ENCODE assay signal across 8 mouse cellular contexts in genomic region chr3:94932809-94933564, GRCm38 (mm10). TPM values are rescaled to one million over a fixed set of nuclear protein-coding genes. Genes with fewer than 3 reads are reported as not detected.
DNase-seq lines count a peak whose midpoint lies in the region; ATAC-seq lines count a peak whose summit lies in the region.

Gene Selenbp1 (plus strand): TSS chr3:94933056.

- no peaks in the 10 kb centered on the region for H3K36me3 ChIP-seq in intestine, embryonic 14.5 days (ENCODE audit: control insufficient read depth, insufficient read depth, low read length)
- H3K36me3 ChIP-seq in macrophage (ENCODE audit: inconsistent target) = no peaks in the 10 kb centered on the region

- peak within 1 kb of the TSS; percentile 59 for H3K4me2 ChIP-seq in intestine, embryonic 14.5 days (ENCODE audit: low read length)

- peak within 1 kb of the TSS; percentile 86 for H3K27ac ChIP-seq in intestine, embryonic 14.5 days (ENCODE audit: low read depth)
- H3K27ac ChIP-seq in macrophage = peak within 1 kb of the TSS; percentile 55

- H3K4me1 ChIP-seq in intestine, embryonic 14.5 days (replicated peaks; ENCODE audit: control insufficient read depth, insufficient read depth, low read length) = peaks cover 6% of the 10 kb centered on the region

- peak; percentile 89 for DNase-seq in adrenal gland, adult 8-10 months
- DNase-seq in embryo, embryonic 9.5 days (ENCODE audit: extremely low spot score) = peak; percentile 58
- peak; percentile 76 for DNase-seq in gastrocnemius, postnatal 25 days
- DNase-seq in intestine, embryonic 14.5 days (ENCODE audit: low spot score) = peak; percentile 93
- peak in 1 of 2 experiments; percentile 36 for DNase-seq in left cerebral cortex, adult 8-10 months (ENCODE audit: low spot score in 2 of 2)
- DNase-seq in retina, postnatal 7 days (ENCODE audit: low read depth, low spot score) = peak; percentile 37
- DNase-seq in thymus, postnatal 10 days (ENCODE audit: low spot score in 2 of 2) = no peak

- H3K79me2 ChIP-seq in macrophage (ENCODE audit: inconsistent target) = no peaks in the 10 kb centered on the region

- H3K9me3 ChIP-seq in intestine, embryonic 14.5 days (ENCODE audit: control insufficient read depth, low read length) = no peaks in the 10 kb centered on the region

- H3K27me3 ChIP-seq in intestine, embryonic 14.5 days (replicated peaks; ENCODE audit: control insufficient read depth, insufficient read depth, low read length) = no peaks in the 10 kb centered on the region

- 4% methylated on average over 16 of the region's 16 CpGs for WGBS in intestine, embryonic 14.5 days
- WGBS in macrophage (ENCODE audit: missing documents) = under 1% methylated on average over 15 of the region's 16 CpGs

- peak within 1 kb of the TSS; percentile 42 for H3K9ac ChIP-seq in intestine, embryonic 14.5 days (ENCODE audit: low read length)

- peak within 1 kb of the TSS; percentile 37 for H3K4me3 ChIP-seq in intestine, embryonic 14.5 days (ENCODE audit: low read depth, low read length)
- peak within 1 kb of the TSS; percentile 41 for H3K4me3 ChIP-seq in macrophage (ENCODE audit: inconsistent target)

- peak; percentile 85 for ATAC-seq in intestine, embryonic 14.5 days (replicated peaks; ENCODE audit: low FRiP score, low TSS enrichment, low read depth)

RNA-seq across cellular contexts. Expression of gene Selenbp1, which starts in this region (rescaled TPM):
- 10 to 100 TPM; 43.1 to 69.2 (median 57.5) TPM for total RNA-seq in adrenal gland, adult 8-10 months (2022)
- total RNA-seq in gastrocnemius, postnatal 25 days (2021) = 10 to 100 TPM; 10.7 to 15.2 TPM
- 74.2 and 74.5 TPM in 2 replicates for polyA plus RNA-seq in intestine, embryonic 14.5 days (2014; fragmentation: Nextera tagmentation; extraction: Ambion mirVana)
- total RNA-seq in left cerebral cortex, adult 8-10 months (2022) = 10 to 100 TPM; 10.2 to 12.8 (median 11.4) TPM
- total RNA-seq in macrophage (2018; cell fraction: chromatin; rRNA removed) = 10 to 100 TPM in 3 of 26 experiments, 1 to 10 TPM in 22, not detected in 1; 1.1 to 20.8 (median 4.9) TPM
- total RNA-seq in macrophage (2018; cell fraction: cytosol; rRNA removed) = 10 to 100 TPM in 25 of 26 experiments, 1 to 10 TPM in 1; 9.6 to 30.9 (median 17.0) TPM
- total RNA-seq in macrophage (2018; cell fraction: nucleus; rRNA removed) = 10 to 100 TPM in 3 of 26 experiments, 1 to 10 TPM in 23; 2.3 to 16.9 (median 6.1) TPM
- 12.8 to 25.0 TPM (median 14.3 TPM) in 3 replicates for polyA plus RNA-seq in macrophage (2018)

Comparison
In these comparisons a context has a peak if more than half of its experiments do, and no peak if none do; other contexts are left out.
1. DNase-seq: peak in adrenal gland, adult 8-10 months (single experiment), embryo, embryonic 9.5 days (single experiment), gastrocnemius, postnatal 25 days (single experiment), intestine, embryonic 14.5 days (single experiment) and retina, postnatal 7 days (single experiment); none in thymus, postnatal 10 days (0 of 2).